Mouse (Mus musculus) forelimb bud, embryonic 11.5 days (tissue): ENCODE results near the gene Il4i1.
"Not testable (repeated sequence)": the region's sequence is repeated elsewhere in the genome, so short reads cannot be mapped to it uniquely, and the experiment has no call there.

Source experiments
- DNase-seq: peaks from one replicate; pipeline ENCODE4 v3.0.0-alpha.2; 2012; ENCODE audit warnings: low read depth, low spot score

Gene Il4i1

DNA sequence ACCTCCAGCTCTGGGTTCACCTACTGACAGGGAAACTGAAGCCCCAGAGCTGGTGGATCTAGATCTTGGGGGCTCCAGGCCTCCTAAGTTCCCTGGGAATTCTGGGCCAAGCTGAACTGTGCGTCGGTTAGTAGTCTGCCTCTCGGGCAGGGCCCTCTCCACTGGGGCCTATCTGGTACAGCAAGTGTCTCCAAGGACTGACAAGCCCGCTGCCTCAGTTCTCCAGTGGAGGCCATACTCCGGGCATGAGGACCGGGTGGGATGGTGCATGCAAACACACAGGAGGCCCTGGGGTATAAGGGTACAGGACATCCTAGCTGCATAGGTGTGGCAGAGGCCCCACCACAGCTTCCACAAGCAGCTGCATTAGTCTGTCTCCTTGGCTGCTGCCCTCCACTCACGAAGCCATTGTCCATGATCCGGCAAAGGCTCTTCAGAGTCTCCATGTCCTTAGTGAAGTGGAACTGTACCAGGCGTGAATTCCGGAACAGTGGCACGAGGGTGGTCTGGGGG lies 47.9 kb downstream of the Il4i1 start:
- DNase-seq = no peak

- DNase-seq = no peak
These were observed 48.7 kb downstream of the Il4i1 start for GRCm38 (mm10) chr7:44864595-44865542.

- DNase-seq = no peak
These were observed 50.3 kb downstream of the Il4i1 start for GRCm38 (mm10) chr7:44866276-44867009.

DNA sequence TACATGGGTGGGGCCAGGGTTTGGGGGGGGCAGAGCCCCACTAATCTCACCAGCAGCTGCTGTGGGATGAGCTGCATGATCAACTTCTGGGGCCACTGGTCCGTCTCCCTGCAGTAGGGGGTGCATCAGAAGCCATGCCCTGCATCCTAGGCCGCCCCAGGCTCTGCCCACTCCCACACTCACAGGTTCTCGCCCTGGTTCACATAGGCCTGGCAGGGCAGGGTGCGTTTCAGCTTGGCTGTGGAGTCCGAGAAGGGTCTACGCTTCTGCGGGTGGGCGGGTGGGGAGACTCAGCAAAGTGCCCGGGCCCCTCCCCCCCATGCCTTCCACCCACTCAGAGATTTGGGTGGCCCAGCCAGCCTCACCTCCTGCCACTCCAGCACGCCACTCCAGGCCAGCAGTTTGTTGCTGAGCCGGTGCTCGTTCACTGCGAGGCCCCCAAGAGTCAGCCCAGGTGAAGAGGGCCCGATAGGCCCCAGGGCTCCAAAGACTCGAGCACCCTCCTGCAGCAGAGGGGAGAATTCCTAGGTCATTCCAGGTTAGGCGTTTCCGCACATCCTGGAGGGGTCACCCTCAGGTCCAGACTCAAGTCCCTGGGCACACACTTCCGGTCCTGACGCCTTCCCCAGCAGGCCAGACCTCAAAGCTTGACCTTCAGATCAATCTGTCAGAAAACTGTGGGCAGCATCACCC lies 51.0 kb downstream of the Il4i1 start:
- no peak for DNase-seq

DNA sequence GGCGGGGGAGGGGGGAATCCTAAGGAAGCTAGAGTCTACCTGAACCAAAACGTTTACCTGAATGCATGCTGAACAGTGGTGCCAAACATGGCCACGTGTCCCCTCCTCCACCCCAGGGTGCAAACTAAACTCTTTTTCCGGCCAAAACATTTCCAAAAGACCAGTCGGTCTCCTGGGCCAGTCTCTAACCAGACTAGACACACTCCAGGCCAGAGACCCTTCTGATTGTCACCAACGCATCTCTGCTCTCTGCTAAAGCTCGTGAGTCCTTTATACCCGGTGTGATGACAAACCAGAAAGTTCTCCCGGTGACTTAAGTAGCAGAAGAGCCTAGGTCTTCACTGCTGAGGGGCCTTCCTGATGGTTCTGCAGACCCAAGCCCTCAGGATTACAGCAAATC lies 51.6 kb downstream of the Il4i1 start:
- no peak for DNase-seq

GRCm38 (mm10) chr7:44868465-44868864 lies 52.3 kb downstream of the Il4i1 start:
- DNase-seq = no peak

DNA sequence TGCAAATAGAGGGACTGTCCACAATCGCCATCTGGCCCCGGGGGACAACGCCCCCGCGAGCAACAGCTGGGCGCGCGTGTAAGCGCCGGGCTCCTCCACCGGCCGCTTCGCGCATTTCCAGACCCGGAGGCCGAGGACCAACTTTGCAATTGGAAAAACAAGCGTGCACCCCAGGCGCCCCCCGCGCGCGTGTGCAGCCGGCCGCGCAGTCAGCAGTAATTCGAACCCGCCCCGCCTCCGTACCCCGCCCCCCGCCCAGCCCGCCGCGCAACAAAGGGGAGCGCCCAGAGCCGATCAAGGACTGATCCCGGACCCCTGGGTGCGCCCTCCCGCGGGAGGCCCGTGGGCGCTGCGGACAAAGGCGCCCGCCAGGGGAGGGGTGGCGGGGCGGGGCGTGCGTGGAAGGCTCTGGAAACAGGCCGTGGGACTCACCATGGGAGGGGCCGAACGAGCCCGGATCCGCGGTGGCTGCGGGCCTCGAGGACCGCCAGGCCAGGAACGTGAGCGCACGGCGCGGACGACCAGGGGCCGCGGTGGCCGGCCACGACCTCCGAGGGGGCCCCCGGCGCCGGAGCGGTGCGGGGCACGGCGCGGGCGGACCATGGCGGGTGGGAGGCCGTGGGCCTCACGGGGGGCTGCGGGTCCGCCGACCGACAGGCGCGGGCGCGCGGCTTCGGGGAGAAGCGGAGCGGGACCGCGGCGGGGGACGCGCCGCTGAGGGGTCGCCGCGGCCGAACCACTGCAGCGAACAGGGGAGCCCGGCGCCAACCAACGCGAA lies 52.9 kb downstream of the Il4i1 start:
- peak; percentile 53 for DNase-seq

- peak; percentile 95 for DNase-seq
These were observed 53.7 kb downstream of the Il4i1 start, which contains the start of gene Ptov1 for GRCm38 (mm10) chr7:44869697-44870528. TSS of gene Ptov1 (minus strand) at chr7:44869788.

- no peak for DNase-seq
These were observed 54.4 kb downstream of the Il4i1 start for GRCm38 (mm10) chr7:44870614-44871013.

DNA sequence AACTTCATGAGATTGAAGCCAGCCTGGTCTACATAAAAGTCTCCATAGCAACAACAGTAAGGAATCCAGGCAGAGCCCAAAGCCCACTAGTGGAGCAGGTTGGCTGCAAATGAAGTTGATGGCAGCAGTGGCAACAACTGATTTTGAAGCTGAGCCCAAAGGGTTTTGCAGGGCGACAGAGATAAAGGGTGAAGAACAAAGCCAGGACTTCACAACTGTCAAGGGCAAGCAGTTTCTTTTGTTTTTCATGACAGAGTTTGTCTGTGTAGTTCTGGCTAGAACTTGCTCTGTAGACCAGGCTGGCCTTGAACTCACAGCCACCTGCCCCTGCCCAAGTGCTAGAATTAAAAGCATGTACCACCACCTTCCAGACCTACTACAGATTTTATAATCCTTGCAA lies 55.0 kb downstream of the Il4i1 start:
- DNase-seq = no peak

DNA sequence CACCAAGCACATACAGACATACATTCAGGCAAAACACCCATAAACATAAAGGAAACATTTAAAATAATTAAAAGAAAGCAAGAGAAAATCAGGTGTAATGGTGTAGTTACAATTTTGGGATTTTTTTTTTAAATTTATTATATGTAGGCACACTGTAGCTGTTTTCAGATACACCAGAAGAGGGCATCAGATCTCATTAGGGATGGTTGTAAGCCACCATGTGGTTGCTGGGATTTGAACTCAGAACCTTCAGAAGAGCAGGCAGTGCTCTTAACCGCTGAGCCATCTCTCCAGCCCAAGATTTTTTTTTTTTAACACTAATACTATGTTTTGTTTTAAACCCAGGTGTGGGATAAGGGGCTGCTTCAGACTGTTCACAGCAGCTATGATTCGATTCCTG lies 55.6 kb downstream of the Il4i1 start:
- not testable (repeated sequence) for DNase-seq

- no peak for DNase-seq
These were observed 61.6 kb downstream of the Il4i1 start for GRCm38 (mm10) chr7:44877833-44878232.

DNA sequence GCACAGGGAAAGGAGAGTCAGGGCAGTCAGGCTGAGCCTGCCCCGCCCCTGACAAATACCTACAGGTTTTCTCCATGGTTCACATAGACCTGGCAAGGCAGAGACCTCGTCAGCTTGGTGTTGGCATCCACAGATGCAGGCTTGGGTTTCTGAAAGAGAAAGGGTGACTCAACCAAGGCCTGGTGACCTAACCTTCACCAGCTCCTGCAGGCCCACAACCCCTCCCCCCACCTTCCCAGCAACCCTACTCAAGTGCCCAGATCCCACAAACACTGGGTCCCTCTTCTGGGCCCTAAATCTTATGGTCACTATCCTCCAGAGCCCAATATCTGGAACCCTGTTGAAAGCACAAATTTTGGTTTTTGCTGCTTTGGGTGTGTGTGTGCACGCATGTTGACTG lies 66.8 kb downstream of the Il4i1 start:
- no peak for DNase-seq

- no peak for DNase-seq
These were observed 68.5 kb downstream of the Il4i1 start for GRCm38 (mm10) chr7:44884637-44885036.

DNA sequence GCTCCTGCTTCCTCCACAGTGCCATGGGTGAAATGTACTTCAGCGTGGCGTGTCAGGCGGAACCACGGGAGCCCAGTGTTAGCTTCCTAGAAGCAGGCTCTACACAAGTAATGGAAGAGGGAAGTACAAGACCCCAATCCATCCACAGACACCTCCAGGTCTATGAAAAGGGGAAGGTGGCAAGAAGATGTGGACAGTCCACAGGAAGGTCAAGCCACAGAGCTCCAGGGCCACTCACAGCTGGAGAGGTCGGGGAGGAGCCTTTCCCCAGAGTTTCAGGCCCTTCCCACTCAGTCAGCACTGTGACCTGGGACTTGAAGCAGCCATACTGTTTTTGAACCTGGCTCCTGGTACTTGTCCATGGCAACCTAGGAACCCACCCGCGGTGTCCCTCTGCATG lies 70.8 kb downstream of the Il4i1 start:
- DNase-seq = no peak

GRCm38 (mm10) chr7:44888256-44889105 lies 72.3 kb downstream of the Il4i1 start:
- no peak for DNase-seq

DNA sequence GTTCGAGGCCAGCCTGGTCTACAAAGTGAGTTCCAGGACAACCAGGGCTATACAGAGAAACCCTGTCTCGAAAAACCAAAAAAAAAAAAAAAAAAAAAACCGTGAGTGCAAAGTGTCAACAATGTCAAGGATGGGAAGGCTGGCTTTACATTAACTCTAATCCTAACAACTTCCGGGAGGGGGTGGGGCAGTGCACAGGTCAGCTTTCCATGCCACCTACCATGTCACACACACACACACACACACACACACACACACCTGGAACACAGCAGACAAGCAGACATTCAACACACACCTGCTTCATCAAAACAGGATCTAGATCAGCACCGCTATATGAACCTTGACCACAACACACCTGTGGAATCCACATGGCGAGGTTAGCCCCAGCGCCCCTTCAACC lies 74.0 kb downstream of the Il4i1 start:
- no peak for DNase-seq
